Mouse (Mus musculus): ENCODE data around the gene Ski. TPM values are rescaled to one million over a fixed set of nuclear protein-coding genes. Genes with fewer than 3 reads are reported as not detected.
A peak's percentile ranks its signal among the peaks of the same experiment; 100 is the strongest.

Ski gene
- polyA plus RNA-seq, 1 experiment from 2014 or later = 24.4 TPM

DNA sequence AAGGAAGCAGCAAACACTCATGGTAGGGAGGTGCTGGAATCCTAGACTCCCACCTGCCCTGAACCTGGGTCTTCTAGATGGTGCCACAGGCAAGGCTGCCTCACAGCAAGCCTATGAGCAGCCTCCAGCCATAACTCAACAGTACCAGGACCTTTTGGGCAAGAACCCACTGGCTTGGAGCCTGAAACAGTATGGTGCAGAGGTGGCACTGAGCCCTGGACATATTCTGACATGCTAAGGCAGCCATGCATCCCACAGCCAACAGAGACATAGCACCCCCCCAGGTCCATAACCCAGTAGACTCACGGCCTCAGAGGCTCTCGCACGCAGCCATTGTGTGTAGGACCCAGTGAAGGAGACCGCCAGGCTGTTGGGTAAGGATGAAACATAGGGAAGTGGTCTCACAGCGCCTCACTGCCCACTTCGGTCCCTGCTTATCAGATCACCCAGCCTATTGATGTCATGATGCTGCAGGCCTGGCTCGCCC, 87.7 kb downstream of the Ski start:
- Histone ChIP-seq H3K4me2 (ENCODE audit: low read length) (no peak overlapping the region), H3K4me1 (replicated peaks; ENCODE audit: control insufficient read depth, insufficient read depth, low read length) (peaks cover 31% of the 10 kb centered on the region), H3K9me3 (ENCODE audit: control insufficient read depth, low read length) (no peaks in the 10 kb centered on the region), H3K4me3 (ENCODE audit: low read depth, low read length) (no peak overlapping the region), H3K9ac (ENCODE audit: low read length) (no peak overlapping the region), H3K27ac (ENCODE audit: low read depth) (no peak overlapping the region), H3K27me3 (replicated peaks; ENCODE audit: control insufficient read depth, insufficient read depth, low read length) (no peaks in the 10 kb centered on the region), H3K36me3 (ENCODE audit: control insufficient read depth, insufficient read depth, low read length) (no peaks in the 10 kb centered on the region)
- ATAC-seq (replicated peaks; ENCODE audit: low FRiP score, low TSS enrichment, low read depth) (no peak), DNase-seq (ENCODE audit: low spot score) (no peak)
- WGBS = 91% methylated on average over 7 of the region's 7 CpGs

DNA sequence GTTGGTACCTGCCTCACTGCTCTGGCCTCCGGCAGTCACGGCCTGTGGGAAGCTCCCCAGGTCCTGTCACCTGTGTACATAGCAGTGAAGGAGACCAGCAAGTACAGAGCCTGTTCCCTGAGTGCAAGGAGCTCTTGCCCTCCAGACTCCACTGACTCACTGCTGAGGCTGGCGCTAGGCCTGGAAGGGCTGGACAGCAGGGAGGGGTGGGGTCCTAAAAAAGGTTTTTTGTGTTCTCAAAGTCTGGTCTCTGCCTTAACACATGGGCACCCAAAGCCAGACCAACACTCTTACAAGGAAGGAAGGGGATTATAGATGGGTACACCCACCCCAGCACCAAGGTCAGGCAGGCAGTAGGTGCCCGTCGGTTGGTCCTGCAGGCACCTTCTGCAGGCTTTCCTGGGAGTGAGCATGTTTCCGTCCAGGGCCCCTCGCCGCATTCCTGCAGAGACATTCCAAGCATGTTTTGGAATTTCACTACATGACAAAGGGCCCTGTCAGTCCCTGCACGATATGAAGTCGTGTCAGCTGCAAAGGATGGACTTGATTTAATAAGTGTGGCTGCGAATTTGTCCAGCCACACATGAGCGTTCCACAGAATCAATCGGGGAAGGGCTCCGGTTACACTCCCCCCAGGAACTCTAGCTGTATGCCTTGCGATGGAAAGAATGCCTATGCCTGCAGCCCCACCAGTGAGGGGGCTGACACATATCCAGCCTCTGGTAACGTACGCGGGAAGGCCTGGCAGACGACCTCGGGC, 88.6 kb downstream of the Ski start:
- 25% methylated on average over 20 of the region's 20 CpGs for WGBS
- no peaks in the 10 kb centered on the region for H3K9me3 ChIP-seq (ENCODE audit: control insufficient read depth, low read length)
- no peak overlapping the region for H3K9ac ChIP-seq (ENCODE audit: low read length)
- peak overlapping the region; percentile 7; the same call in 1 of the 2 replicates for H3K27ac ChIP-seq (ENCODE audit: low read depth)
- H3K4me3 ChIP-seq (ENCODE audit: low read depth, low read length) = no peak overlapping the region
- no peaks in the 10 kb centered on the region for H3K36me3 ChIP-seq (ENCODE audit: control insufficient read depth, insufficient read depth, low read length)
- H3K27me3 ChIP-seq (replicated peaks; ENCODE audit: control insufficient read depth, insufficient read depth, low read length) = no peaks in the 10 kb centered on the region
- H3K4me2 ChIP-seq (ENCODE audit: low read length) = no peak overlapping the region
- DNase-seq (ENCODE audit: low spot score) = no peak
- ATAC-seq (replicated peaks; ENCODE audit: low FRiP score, low TSS enrichment, low read depth) = no peak
- H3K4me1 ChIP-seq (replicated peaks; ENCODE audit: control insufficient read depth, insufficient read depth, low read length) = peaks cover 31% of the 10 kb centered on the region

DNA sequence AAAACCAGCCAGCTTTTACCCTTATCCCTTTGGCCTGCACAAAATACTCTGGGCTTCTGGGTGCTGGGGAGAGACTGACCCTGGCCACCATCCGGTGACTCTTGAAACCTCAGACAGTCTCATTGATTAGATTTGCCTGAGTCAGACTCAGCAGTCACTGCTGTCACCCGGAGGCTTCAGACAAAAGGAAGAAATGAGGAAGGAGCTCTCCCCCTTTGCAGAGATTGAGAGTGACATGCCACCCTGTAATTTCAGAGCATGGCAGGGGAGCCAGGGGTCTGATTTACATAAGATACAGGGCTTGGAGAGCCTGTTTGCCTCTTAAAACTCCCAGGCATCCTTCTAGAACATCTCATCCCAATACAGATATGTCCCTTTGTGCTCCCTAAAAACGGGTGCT, 89.2 kb downstream of the Ski start:
- Histone ChIP-seq H3K9me3 (ENCODE audit: control insufficient read depth, low read length) (no peaks in the 10 kb centered on the region), H3K4me3 (ENCODE audit: low read depth, low read length) (no peak overlapping the region), H3K9ac (ENCODE audit: low read length) (no peak overlapping the region), H3K4me2 (ENCODE audit: low read length) (no peak overlapping the region), H3K27ac (ENCODE audit: low read depth) (peak overlapping the region; percentile 7; the same call in 1 of the 2 replicates), H3K27me3 (replicated peaks; ENCODE audit: control insufficient read depth, insufficient read depth, low read length) (no peaks in the 10 kb centered on the region), H3K4me1 (replicated peaks; ENCODE audit: control insufficient read depth, insufficient read depth, low read length) (peaks cover 31% of the 10 kb centered on the region), H3K36me3 (ENCODE audit: control insufficient read depth, insufficient read depth, low read length) (no peaks in the 10 kb centered on the region)
- no peak for ATAC-seq (replicated peaks; ENCODE audit: low FRiP score, low TSS enrichment, low read depth)
- DNase-seq (ENCODE audit: low spot score) = no peak
- 55% methylated on average over 3 of the region's 3 CpGs for WGBS

DNA sequence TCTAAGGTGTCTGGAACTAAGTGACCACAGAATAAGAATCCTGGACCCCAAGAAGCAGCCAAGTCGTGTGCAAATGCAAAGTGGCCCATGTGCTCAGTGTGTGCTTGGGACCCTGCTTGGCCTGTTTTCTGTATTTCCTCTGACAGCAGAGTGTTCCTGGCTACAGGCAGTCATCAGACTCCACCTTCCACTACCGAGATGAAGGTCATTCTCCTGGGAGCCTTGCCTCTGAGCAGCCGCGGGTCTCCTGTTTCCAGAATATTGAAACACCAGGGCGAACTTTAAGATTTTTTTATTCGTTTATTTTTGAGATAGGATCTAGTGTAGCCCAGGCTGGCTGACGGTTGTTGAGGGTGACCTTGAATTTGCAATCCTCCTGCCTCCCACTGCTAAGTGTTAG, 91.8 kb downstream of the Ski start:
- ATAC-seq (replicated peaks; ENCODE audit: low FRiP score, low TSS enrichment, low read depth) (no peak), DNase-seq (ENCODE audit: low spot score) (no peak)
- H3K9ac ChIP-seq (ENCODE audit: low read length) = no peak overlapping the region
- H3K9me3 ChIP-seq (ENCODE audit: control insufficient read depth, low read length) = no peaks in the 10 kb centered on the region
- H3K4me3 ChIP-seq (ENCODE audit: low read depth, low read length) = no peak overlapping the region
- no peaks in the 10 kb centered on the region for H3K36me3 ChIP-seq (ENCODE audit: control insufficient read depth, insufficient read depth, low read length)
- peaks cover 25% of the 10 kb centered on the region for H3K4me1 ChIP-seq (replicated peaks; ENCODE audit: control insufficient read depth, insufficient read depth, low read length)
- no peaks in the 10 kb centered on the region for H3K27me3 ChIP-seq (replicated peaks; ENCODE audit: control insufficient read depth, insufficient read depth, low read length)
- H3K27ac ChIP-seq (ENCODE audit: low read depth) = peak overlapping the region; percentile 39; the same call in 1 of the 2 replicates
- H3K4me2 ChIP-seq (ENCODE audit: low read length) = no peak overlapping the region
- WGBS = 43% methylated on average over 7 of the region's 7 CpGs

DNA sequence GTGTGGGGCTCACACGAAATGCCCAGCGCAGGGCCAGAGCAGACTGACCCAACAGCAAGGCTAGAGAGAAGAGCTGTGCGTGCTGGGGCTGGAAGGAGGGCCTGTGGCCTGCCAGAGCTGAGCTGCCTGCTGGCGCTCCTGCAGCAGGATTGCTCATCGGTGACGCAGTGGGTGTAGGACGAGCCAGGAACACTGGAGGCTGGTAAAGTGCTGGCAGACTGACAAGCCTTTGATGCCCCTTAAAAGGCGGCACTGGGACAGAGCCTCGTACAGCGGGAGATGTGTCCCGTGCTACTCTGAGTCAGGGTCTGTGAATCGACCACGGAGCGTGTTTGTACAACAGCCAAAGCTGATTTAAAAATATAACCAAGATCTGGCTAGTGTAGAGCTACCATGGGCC, 92.4 kb downstream of the Ski start:
- H3K4me1 ChIP-seq (replicated peaks; ENCODE audit: control insufficient read depth, insufficient read depth, low read length) = peaks cover 29% of the 10 kb centered on the region
- peak overlapping the region; percentile 39; the same call in 1 of the 2 replicates for H3K27ac ChIP-seq (ENCODE audit: low read depth)
- ATAC-seq (replicated peaks; ENCODE audit: low FRiP score, low TSS enrichment, low read depth) = no peak

DNA sequence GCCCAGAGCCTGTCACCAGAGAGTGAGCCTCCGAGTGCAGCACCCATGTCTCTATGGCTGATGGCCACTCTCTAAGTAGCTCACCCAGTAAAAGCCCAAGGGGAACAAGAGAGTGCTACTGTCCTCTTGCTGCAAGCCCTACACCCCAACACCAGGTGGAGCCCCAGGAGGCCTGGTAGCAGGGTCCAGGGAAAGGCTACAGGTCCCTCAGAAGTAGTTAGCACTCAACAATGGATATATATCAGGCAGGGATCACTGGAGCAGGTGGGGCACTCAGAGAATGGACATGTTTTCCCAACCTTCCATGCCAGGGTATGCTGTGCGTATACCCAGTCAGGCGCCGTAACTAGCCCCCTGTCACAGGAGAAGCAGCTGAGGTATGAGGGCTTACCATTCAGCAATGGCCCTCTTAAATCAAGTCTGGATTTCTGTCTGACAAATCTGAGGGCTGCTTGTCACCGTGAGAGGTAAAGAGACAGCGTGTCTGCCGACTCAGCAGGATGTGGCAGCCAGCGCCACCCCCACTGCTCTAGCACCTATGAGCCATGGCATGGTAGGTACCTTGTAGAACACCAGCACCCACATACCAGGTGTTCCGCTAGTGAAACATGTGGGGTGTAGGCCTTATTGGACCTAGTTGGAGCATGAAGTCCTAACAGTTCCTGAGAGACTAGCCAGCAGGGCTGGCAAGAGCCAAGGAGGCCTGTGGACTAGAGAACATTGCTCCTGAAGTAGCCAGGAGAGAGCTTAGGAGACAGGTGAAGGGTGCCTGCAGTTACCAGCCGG, 93.1 kb downstream of the Ski start:
- Histone ChIP-seq H3K4me1 (replicated peaks; ENCODE audit: control insufficient read depth, insufficient read depth, low read length) (peaks cover 33% of the 10 kb centered on the region), H3K4me2 (ENCODE audit: low read length) (no peak overlapping the region), H3K27ac (ENCODE audit: low read depth) (no peak overlapping the region), H3K27me3 (replicated peaks; ENCODE audit: control insufficient read depth, insufficient read depth, low read length) (no peaks in the 10 kb centered on the region), H3K9me3 (ENCODE audit: control insufficient read depth, low read length) (no peaks in the 10 kb centered on the region), H3K9ac (ENCODE audit: low read length) (no peak overlapping the region), H3K36me3 (ENCODE audit: control insufficient read depth, insufficient read depth, low read length) (no peaks in the 10 kb centered on the region), H3K4me3 (ENCODE audit: low read depth, low read length) (no peak overlapping the region)
- ATAC-seq (replicated peaks; ENCODE audit: low FRiP score, low TSS enrichment, low read depth) (no peak), DNase-seq (ENCODE audit: low spot score) (no peak)
- 92% methylated on average over 10 of the region's 10 CpGs for WGBS

More for the DNA sequence above, 92.4 kb downstream of the Ski start:
- Histone ChIP-seq H3K9ac (ENCODE audit: low read length) (no peak overlapping the region), H3K4me2 (ENCODE audit: low read length) (no peak overlapping the region), H3K9me3 (ENCODE audit: control insufficient read depth, low read length) (no peaks in the 10 kb centered on the region), H3K27me3 (replicated peaks; ENCODE audit: control insufficient read depth, insufficient read depth, low read length) (no peaks in the 10 kb centered on the region), H3K36me3 (ENCODE audit: control insufficient read depth, insufficient read depth, low read length) (no peaks in the 10 kb centered on the region), H3K4me3 (ENCODE audit: low read depth, low read length) (no peak overlapping the region)
- DNase-seq (ENCODE audit: low spot score) = no peak
- 72% methylated on average over 14 of the region's 14 CpGs for WGBS

DNA sequence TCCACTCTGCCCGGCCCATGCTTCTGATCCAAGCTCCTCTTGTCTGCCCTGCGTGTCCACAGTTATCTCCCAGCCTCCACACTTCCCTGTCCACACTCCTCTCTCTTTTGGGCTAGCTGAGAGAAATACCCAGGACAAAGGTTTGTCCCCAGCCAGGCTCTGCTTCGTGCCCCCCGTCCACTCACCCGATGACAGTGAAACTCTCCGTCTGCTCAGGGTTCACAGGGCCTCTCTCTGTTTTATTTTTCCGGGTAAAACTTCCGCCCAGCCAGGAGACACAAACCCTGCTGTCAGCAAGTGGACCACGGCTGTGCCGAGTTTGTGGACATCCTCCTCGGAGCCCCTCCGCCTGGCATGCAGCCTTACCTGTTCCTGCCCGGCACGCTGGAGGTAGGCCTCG, 94.0 kb downstream of the Ski start:
- H3K27me3 ChIP-seq (replicated peaks; ENCODE audit: control insufficient read depth, insufficient read depth, low read length) = no peaks in the 10 kb centered on the region
- WGBS = 84% methylated on average over 15 of the region's 15 CpGs
- H3K9me3 ChIP-seq (ENCODE audit: control insufficient read depth, low read length) = no peaks in the 10 kb centered on the region
- no peak overlapping the region for H3K27ac ChIP-seq (ENCODE audit: low read depth)
- peaks cover 24% of the 10 kb centered on the region for H3K4me1 ChIP-seq (replicated peaks; ENCODE audit: control insufficient read depth, insufficient read depth, low read length)
- H3K4me3 ChIP-seq (ENCODE audit: low read depth, low read length) = no peak overlapping the region
- H3K36me3 ChIP-seq (ENCODE audit: control insufficient read depth, insufficient read depth, low read length) = no peaks in the 10 kb centered on the region
- no peak overlapping the region for H3K4me2 ChIP-seq (ENCODE audit: low read length)
- H3K9ac ChIP-seq (ENCODE audit: low read length) = no peak overlapping the region
- DNase-seq (ENCODE audit: low spot score) (no peak), ATAC-seq (replicated peaks; ENCODE audit: low FRiP score, low TSS enrichment, low read depth) (no peak)

DNA sequence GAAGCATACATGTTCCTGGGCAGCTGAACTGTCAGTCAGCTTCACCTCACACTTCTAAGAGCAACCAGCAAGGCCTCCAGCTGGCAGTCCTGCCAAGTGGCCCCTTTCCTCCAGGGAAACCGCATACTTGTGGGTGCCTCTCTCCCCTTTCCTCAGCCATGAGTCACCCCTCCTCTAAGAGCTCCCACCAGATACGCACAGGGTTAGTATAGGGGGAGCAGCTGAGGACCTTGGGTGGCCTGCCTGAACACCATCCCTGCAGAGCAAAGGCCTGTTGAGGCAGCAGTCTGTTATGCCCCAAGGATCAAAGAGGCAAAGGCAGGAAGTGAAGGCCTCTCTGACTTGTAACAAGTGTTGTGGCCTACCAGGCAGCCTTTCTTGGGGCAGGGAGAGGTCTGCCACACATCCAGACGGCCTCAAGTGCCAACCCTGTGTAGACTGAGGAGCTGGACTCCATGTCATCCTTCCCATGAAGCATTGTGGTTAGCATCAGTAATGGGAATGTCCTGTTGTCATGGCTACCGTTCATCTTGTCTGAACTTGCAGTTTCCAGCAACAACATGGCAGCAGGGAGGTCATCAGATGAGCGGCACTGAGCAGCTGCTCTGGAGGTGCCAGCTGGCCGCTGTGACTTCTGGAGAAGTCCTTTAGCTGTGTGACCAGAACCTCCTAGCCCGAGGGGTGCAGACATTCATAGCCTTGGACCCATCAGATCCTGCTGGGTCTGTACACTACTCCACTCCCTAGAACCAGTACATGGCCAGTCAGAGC, 95.6 kb downstream of the Ski start:
- Histone ChIP-seq H3K4me3 (ENCODE audit: low read depth, low read length) (no peak overlapping the region), H3K27me3 (replicated peaks; ENCODE audit: control insufficient read depth, insufficient read depth, low read length) (no peaks in the 10 kb centered on the region), H3K4me1 (replicated peaks; ENCODE audit: control insufficient read depth, insufficient read depth, low read length) (peaks cover 34% of the 10 kb centered on the region), H3K9ac (ENCODE audit: low read length) (no peak overlapping the region), H3K36me3 (ENCODE audit: control insufficient read depth, insufficient read depth, low read length) (no peaks in the 10 kb centered on the region), H3K27ac (ENCODE audit: low read depth) (no peak overlapping the region), H3K4me2 (ENCODE audit: low read length) (no peak overlapping the region), H3K9me3 (ENCODE audit: control insufficient read depth, low read length) (no peaks in the 10 kb centered on the region)
- 82% methylated on average over 7 of the region's 7 CpGs for WGBS
- no peak for ATAC-seq (replicated peaks; ENCODE audit: low FRiP score, low TSS enrichment, low read depth)
- DNase-seq (ENCODE audit: low spot score) = no peak

All from intestine, embryonic 14.5 days (tissue).